Mouse (Mus musculus) limb, embryonic 12.5 days (tissue): ENCODE measurements at regions not wholly inside any gene's neighbourhood (a gene's known extent, or its start where the extent isn't known, plus 50 kb on each side); places are given as distances from the start of the nearest gene placed in this dataset.
"Not testable (repeated sequence)": the region's sequence is repeated elsewhere in the genome, so short reads cannot be mapped to it uniquely, and the experiment has no call there.

Source experiments
- ATAC-seq: fragments of 200-750 bp; cut with Nextera tagmentation; 2 replicates; pipeline ENCODE4 v1.8.0; 2017; ENCODE audit warnings: low read depth, moderate TSS enrichment; ENCODE audit not compliant: insufficient number of reproducible peaks, insufficient read depth, low FRiP score, low TSS enrichment
- H3K27ac ChIP-seq: fragments of 300-500 bp; sonication (generic); 2 replicates; pipeline ENCODE4 v1.5.1; 2016; ENCODE audit warnings: mild to moderate bottlenecking, moderate library complexity
- H3K27me3 ChIP-seq: fragments of 300-500 bp; sonication (generic); 2 replicates; pipeline ENCODE4 v1.6.1; 2016; ENCODE audit warnings: mild to moderate bottlenecking, moderate library complexity
- H3K36me3 ChIP-seq: fragments of 300-500 bp; sonication (generic); 2 replicates; pipeline ENCODE4 v1.6.1; 2016; ENCODE audit warnings: mild to moderate bottlenecking, moderate library complexity
- H3K4me1 ChIP-seq: fragments of 300-500 bp; sonication (generic); replicated peaks from 2 replicates; pipeline ENCODE4 v1.6.1; 2016
- H3K4me2 ChIP-seq: fragments of 300-500 bp; sonication (generic); 2 replicates; pipeline ENCODE4 v1.6.1; 2016; ENCODE audit warnings: mild to moderate bottlenecking, moderate library complexity
- H3K4me3 ChIP-seq: fragments of 300-500 bp; sonication (generic); replicated peaks from 2 replicates; pipeline ENCODE4 v1.5.1; 2016; ENCODE audit warnings: mild to moderate bottlenecking
- H3K9ac ChIP-seq: fragments of 300-500 bp; sonication (generic); replicated peaks from 2 replicates; pipeline ENCODE4 v1.6.1; 2016; ENCODE audit warnings: mild to moderate bottlenecking, moderate library complexity
- H3K9me3 ChIP-seq: fragments of 300-500 bp; sonication (generic); 2 replicates; pipeline ENCODE4 v1.6.1; 2016; ENCODE audit warnings: mild to moderate bottlenecking, moderate library complexity
- WGBS: fragments of 180-500 bp; shearing (Covaris S2); methylation state at CpG from one replicate; pipeline ENCODE4 v1.1.7; 2016; 5-methylcytosine and 5-hydroxymethylcytosine counted together

DNA sequence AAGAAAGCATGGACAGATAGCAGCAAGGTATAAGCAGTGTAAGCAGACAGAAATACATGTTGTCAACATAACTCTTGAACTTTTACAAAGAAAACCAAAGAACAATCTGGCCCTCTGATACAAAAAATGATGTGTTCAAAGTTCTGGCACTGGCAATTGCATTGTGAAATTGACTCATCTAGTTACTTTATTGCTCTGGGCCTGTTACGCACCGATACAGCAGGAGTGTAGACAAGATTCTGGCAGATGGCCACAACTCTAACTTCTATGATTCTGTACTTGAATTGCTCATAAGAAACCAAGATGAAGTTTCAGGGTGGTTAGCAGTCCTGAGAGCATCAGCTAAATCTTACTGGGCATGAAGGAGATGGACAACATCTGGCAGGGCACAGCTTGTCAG lies 117.7 kb downstream of the Olfr721-ps1 start:
- 73% methylated on average over 2 of the region's 2 CpGs for WGBS
- no peak for ATAC-seq
- no peak overlapping the region for H3K4me3 ChIP-seq
- no peaks in the 10 kb centered on the region for H3K4me1 ChIP-seq
- no peak overlapping the region for H3K9ac ChIP-seq
- no peak overlapping the region for H3K27ac ChIP-seq
- H3K36me3 ChIP-seq, result no peaks in the 10 kb centered on the region
- H3K27me3 ChIP-seq, result no peaks in the 10 kb centered on the region
- no peaks in the 10 kb centered on the region for H3K9me3 ChIP-seq
- no peak overlapping the region for H3K4me2 ChIP-seq

DNA sequence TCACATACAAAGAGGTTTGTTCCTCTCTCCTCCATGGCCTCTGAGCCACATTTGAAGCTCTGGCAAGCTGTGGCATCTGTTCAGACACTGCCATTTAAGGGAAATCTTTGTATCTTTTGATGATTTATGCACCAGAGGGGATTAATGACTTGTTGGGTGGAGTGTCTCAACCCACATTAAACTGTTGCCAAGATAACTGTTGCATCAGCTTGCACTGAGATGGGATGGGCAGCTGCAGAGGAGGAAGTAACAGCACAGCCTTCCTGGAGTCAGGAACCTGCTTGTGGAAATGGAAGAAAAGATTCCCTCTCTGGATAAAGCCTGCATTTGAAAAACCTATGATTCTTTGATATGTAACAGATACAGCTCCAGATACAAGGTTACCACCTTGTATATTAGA lies 119.1 kb downstream of the Olfr721-ps1 start:
- no peak overlapping the region for H3K27ac ChIP-seq
- no peak for ATAC-seq
- no peaks in the 10 kb centered on the region for H3K36me3 ChIP-seq
- no peaks in the 10 kb centered on the region for H3K27me3 ChIP-seq
- H3K9me3 ChIP-seq, result no peaks in the 10 kb centered on the region
- H3K4me2 ChIP-seq, result no peak overlapping the region
- H3K9ac ChIP-seq, result no peak overlapping the region
- H3K4me1 ChIP-seq, result no peaks in the 10 kb centered on the region
- no peak overlapping the region for H3K4me3 ChIP-seq

DNA sequence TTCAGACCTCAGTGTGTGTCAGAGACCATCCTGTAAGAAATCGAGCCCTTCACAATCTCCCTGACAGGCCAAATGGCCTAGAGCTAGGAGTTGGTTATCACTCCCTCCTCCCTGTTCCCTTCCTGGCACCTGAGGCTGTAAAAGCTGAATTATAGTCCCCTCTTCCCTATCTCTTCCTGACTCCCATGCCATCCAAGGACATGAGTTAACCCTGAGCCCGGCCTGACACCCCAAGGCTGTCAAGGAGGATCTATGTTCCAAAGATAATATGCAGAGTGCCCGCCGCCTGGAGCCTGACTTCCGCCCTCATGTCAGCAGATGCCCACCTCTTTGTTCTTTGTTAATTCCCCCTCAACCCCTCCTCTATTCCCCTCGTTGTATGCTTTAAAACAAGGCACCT lies 120.2 kb downstream of the Olfr721-ps1 start:
- H3K9ac ChIP-seq, H3K27ac ChIP-seq, H3K9me3 ChIP-seq, ATAC-seq, H3K4me1 ChIP-seq, H3K36me3 ChIP-seq, H3K27me3 ChIP-seq, H3K4me2 ChIP-seq, H3K4me3 ChIP-seq: not testable (repeated sequence)
- WGBS, result 29% methylated on average over 6 of the region's 6 CpGs

DNA sequence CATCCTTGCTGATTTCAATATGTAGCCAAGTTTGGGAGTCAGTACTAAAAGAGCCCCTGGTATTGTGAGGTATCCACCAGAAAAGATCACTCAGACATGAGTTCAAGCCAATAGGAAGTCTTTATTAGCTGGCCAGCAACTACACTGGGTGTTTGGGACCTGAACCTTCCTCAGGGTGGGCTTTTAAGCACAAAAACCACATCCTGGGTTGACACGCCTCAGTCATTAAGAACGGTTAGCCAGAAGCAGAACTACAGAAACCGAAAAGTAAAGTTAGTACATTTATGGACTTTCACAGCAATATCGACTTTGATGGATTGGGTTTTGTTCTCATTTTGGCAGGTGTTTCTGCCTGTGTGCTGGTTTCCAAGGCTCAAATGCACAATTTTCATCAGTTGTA lies 124.1 kb downstream of the Olfr721-ps1 start:
- Histone ChIP-seq H3K4me3 (no peak overlapping the region), H3K27ac (no peak overlapping the region), H3K27me3 (no peaks in the 10 kb centered on the region), H3K4me2 (no peak overlapping the region), H3K36me3 (no peaks in the 10 kb centered on the region), H3K4me1 (no peaks in the 10 kb centered on the region), H3K9ac (no peak overlapping the region), H3K9me3 (no peaks in the 10 kb centered on the region)
- 84% methylated on average over 4 of the region's 4 CpGs for whole genome bisulfite sequencing
- ATAC-seq, result no peak

DNA sequence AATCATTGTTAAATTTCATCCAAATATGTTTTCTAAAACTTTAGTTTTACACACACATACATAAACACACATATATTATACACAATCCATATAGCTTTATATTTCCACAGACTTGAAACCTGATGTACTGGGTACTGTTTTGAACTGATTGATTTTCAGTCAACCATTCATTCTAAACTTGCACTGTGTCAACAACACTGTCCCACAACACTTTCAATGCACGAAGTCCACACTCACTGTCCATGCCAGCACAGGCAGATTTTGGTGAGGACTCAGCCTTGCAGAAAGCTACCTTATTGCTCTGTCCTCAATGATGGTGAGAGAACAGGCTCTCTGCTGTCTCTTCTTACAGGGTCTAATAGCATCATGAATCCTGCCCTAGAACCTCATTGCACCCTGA lies 127.3 kb downstream of the Olfr721-ps1 start:
- Histone ChIP-seq H3K27me3 (no peaks in the 10 kb centered on the region), H3K4me1 (no peaks in the 10 kb centered on the region)

DNA sequence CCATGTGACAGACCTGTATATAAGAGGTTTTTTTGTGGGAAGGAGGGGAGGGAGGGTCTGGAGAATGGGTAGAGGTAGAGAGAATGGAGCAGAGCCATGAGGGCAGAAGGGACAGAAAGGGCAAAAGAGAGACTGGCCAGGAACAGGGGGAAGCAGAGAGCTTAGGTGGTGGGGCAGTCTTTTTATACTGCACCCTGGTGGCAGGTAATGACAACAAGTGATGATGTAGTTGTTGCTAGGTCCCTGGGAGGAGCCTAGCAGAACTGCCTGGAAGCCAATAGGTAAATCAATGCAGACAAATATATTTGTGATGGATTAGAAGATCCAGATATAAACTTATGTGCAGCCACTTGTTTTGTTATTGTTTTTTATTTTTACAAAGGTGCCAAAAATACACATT lies 140.1 kb downstream of the Olfr721-ps1 start:
- ATAC-seq, result no peak
- Histone ChIP-seq H3K27ac (no peak overlapping the region), H3K4me3 (no peak overlapping the region), H3K4me1 (no peaks in the 10 kb centered on the region), H3K27me3 (no peaks in the 10 kb centered on the region), H3K4me2 (no peak overlapping the region), H3K9me3 (no peaks in the 10 kb centered on the region), H3K9ac (no peak overlapping the region), H3K36me3 (no peaks in the 10 kb centered on the region)

More for the DNA sequence above, 127.3 kb downstream of the Olfr721-ps1 start:
- H3K9me3 ChIP-seq, result no peaks in the 10 kb centered on the region
- no peak overlapping the region for H3K4me2 ChIP-seq
- H3K27ac ChIP-seq, result no peak overlapping the region
- WGBS, result 84% methylated on average over 1 of the region's 1 CpGs
- H3K9ac ChIP-seq, result no peak overlapping the region
- no peak for ATAC-seq
- no peaks in the 10 kb centered on the region for H3K36me3 ChIP-seq
- H3K4me3 ChIP-seq, result no peak overlapping the region

DNA sequence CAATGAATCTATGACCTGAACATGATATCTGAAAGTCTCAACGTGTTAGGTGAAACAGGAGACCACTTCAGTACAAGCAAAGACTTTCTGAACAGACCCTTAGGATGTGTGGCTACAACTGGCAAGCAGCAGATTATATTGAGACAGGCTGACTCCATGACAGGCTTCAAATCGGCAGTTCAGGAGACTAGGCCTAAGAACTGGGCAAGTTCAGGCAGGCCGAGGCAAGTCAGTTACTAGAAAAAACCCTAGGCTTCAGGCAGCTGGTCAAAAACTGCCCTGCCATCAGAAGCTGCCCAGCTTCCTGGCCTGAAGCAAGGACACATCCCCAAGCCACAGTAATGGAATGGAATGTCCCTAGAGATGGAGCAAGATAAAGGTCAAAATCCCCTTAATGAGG lies 140.6 kb downstream of the Olfr721-ps1 start:
- Histone ChIP-seq H3K36me3 (no peaks in the 10 kb centered on the region), H3K9me3 (no peaks in the 10 kb centered on the region), H3K4me1 (no peaks in the 10 kb centered on the region), H3K4me3 (no peak overlapping the region), H3K27me3 (no peaks in the 10 kb centered on the region), H3K27ac (no peak overlapping the region), H3K9ac (no peak overlapping the region), H3K4me2 (no peak overlapping the region)
- ATAC-seq, result no peak
- WGBS, result 66% methylated on average over 3 of the region's 3 CpGs

DNA sequence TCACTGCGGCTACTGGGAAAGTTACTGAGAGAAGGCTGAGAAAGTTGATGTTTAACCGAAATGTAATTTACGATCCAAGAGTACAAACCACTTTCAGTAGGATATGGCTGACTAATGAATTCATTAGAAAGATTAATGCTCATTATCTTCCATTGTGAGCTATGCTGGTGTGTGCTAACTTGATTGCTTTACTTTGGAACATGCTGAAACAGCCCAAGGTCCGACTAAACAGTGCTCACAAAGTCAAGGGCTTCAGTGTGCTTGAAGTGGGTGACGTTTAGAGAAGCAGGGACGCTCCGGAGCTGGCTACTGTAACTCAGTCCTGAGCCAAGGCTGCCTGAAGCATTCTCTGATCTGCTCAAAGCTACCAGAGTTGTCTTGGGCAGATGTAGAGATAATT lies 143.1 kb downstream of the Olfr721-ps1 start:
- Histone ChIP-seq H3K27me3 (no peaks in the 10 kb centered on the region), H3K4me3 (no peak overlapping the region), H3K4me1 (no peaks in the 10 kb centered on the region), H3K27ac (no peak overlapping the region), H3K9ac (no peak overlapping the region), H3K4me2 (no peak overlapping the region), H3K9me3 (no peaks in the 10 kb centered on the region), H3K36me3 (no peaks in the 10 kb centered on the region)
- WGBS, result 79% methylated on average over 7 of the region's 7 CpGs
- no peak for ATAC-seq

DNA sequence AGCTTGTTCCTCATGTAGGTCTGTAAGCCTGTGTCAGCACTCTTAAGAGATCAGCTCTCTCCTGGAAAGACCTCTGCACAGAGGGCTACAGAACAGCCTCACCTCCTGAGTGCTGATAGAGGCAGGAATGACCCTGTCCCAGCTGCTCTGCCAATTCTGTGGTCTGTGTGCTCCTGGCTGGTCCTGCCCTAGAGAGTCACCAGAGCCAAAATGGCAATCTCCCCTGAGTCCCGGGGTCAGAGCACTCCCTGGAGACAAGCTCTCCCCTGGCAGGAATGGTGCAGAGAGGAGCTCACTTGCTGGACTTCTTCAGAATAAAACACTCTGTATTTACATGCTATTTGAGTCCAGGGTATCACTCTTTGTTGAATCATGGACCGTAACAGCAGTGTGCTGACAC lies 149.9 kb upstream of the Slc4a7 start:
- Histone ChIP-seq H3K4me2 (no peak overlapping the region), H3K9ac (no peak overlapping the region), H3K36me3 (no peaks in the 10 kb centered on the region), H3K9me3 (peaks cover 3% of the 10 kb centered on the region; the same call in 1 of the 2 replicates), H3K4me3 (no peak overlapping the region), H3K27ac (no peak overlapping the region), H3K27me3 (no peaks in the 10 kb centered on the region), H3K4me1 (no peaks in the 10 kb centered on the region)
- no peak for ATAC-seq
- 69% methylated on average over 2 of the region's 2 CpGs for WGBS

DNA sequence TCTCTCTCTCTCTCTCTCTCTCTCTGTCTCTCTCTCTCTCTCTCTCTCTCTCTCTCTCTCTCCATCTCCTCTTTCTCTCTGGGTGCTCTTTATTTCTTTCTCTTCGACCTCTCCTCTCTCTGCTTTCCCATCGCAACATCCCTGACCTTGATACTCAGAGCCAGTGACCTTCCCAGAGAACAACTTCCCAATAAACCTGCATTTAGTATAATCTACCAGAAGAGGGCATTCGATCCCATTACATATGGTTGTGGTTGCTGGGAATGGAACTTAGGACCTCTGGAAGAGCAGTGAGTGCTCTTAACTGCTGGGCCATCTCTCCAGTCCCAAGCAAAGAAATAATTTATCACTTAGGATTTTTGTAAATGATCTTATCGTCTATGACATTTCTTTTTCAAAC lies 127.2 kb upstream of the Slc4a7 start:
- no peak overlapping the region for H3K9ac ChIP-seq
- no peak for ATAC-seq
- no peaks in the 10 kb centered on the region for H3K4me1 ChIP-seq
- no peaks in the 10 kb centered on the region for H3K27me3 ChIP-seq
- no peak overlapping the region for H3K27ac ChIP-seq
- no peak overlapping the region for H3K4me2 ChIP-seq
- no peak overlapping the region for H3K4me3 ChIP-seq
- H3K9me3 ChIP-seq, result no peaks in the 10 kb centered on the region
- 52% methylated on average over 4 of the region's 4 CpGs for WGBS
- H3K36me3 ChIP-seq, result no peaks in the 10 kb centered on the region

DNA sequence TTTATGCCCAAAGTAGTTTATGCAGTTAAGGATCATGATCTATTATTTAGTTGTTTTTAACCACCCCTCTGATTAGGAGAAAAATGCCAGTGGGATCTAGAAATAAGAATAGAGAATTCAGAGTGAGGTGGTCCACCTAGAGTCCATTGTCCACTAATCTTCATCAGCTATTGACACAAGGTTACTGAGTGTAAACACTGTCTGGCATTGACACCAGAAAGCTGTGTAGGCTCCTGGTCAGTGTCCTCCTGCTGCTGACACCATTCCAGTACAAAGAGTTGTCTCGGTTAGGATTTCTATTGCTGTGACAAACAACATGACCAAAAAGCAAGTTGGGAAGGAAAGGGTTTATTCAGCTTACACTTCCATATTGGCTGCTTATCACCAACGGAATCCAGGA lies 110.1 kb upstream of the Slc4a7 start:
- H3K36me3 ChIP-seq, result no peaks in the 10 kb centered on the region
- no peaks in the 10 kb centered on the region for H3K9me3 ChIP-seq
- no peak overlapping the region for H3K4me3 ChIP-seq
- no peak overlapping the region for H3K9ac ChIP-seq
- ATAC-seq, result no peak
- no peak overlapping the region for H3K27ac ChIP-seq
- 78% methylated on average over 2 of the region's 2 CpGs for WGBS
- no peaks in the 10 kb centered on the region for H3K27me3 ChIP-seq
- no peak overlapping the region for H3K4me2 ChIP-seq
- no peaks in the 10 kb centered on the region for H3K4me1 ChIP-seq

DNA sequence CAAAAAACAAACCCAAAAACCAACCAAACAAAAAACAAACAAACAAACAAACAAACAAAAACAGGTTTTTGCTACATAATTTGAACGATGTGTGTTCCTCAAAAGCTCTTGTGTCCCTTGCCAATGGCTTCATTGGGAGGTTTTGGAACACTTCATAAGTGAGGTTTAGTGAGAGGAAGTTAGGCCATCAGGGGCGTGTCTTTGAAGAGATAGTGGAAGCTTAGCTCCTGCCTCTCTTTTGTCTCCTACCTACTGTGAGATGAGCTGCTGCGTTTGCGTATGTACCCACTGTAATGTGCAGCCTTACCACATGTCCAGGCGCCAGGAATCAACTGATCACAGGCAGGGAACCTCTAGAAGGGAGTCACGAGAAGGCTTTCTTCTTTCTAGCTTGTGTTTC lies 107.3 kb upstream of the Slc4a7 start:
- Histone ChIP-seq H3K9ac (no peak overlapping the region), H3K27me3 (no peaks in the 10 kb centered on the region), H3K4me2 (no peak overlapping the region), H3K9me3 (no peaks in the 10 kb centered on the region), H3K4me1 (no peaks in the 10 kb centered on the region), H3K36me3 (no peaks in the 10 kb centered on the region), H3K27ac (no peak overlapping the region), H3K4me3 (no peak overlapping the region)
- ATAC-seq, result no peak
- WGBS, result 82% methylated on average over 6 of the region's 6 CpGs
